Mouse (Mus musculus) lung, postnatal 36 days (tissue): Measurements from ENCODE around the gene Tnr.
A peak's percentile ranks its signal among the peaks of the same experiment; 100 is the strongest.

ENCODE experiments used
- DNase-seq: peaks from one replicate; pipeline ENCODE4 v3.0.0; 2022; ENCODE audit warnings: mixed read lengths

The Tnr gene

DNA sequence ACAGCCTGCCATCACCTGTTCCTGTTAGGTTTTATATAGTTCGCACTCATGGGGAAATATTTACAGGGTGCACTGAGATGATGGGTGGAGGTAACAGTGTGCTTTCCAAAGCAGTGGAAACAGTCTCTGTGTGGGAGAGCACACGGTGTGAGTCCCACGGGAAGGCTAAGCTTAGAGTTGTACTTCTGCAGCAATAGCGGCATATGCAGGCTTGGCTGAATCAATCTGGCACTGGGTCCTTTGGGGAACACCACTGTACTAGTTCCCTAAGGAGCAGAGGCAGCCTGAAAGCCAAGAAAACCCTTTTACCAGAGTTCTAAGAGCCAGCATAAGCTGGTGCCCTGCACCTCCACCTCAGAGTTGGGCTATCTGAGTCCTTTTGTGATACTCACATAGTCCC lies 115.8 kb downstream of the Tnr start:
- DNase-seq: no peak

DNA sequence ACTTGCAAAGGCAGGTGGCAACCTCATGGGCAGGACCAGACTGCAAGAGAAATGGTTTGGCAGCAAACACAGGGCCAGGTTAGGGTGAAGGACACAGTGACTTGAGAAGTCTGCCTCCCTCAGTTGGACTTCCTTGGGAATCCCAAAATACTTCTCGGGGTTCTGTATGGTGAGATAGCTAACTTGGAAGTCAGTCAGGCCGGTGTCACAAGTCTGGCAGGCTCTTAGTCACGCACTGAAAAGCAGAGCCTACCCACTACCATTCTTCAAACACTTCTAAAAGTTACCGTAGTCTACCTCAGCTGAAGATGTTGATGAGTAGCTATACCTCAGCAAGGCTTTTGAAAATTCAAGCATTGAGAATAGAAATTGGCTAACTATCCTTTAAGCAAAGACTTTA lies 122.2 kb downstream of the Tnr start:
- no peak for DNase-seq

DNA sequence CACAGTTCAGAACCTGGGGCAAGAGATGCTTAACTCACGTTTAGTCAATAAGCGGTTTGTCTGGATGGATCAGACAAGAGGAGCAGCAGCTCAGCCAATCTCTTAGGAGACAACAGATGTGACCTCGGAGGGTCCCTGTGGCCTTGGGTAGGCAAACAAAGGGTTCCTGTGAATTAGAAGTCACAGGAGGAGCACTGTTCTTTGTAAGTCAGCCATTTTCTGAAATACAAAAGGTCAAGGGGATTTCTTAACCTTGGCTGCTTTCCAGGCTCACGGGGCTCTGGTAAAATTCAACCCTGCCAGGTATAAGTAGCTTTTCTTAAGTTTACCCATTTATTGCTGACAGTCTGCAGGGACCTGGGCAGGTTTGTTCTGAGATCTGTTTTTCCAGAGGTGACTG lies 126.9 kb downstream of the Tnr start:
- DNase-seq: peak; percentile 9

DNA sequence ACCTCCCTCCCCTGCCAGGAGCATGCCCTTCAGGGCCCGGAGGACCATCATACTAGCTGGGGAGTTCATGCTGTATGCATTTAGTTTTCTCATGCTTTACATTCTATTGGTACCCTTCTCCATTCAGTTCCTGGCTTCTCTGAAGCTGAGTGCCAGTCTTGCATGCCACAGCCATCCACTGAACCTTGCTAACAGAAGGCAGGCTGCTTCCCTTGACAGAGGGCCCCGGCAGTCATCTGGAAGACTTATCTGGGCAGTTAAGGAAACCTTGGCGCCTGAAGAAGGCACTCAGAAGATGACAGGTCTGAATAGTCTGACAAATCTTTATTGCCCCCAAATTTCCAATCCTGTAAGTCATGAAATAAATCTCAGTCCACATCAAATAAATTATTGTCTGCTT lies 131.7 kb downstream of the Tnr start:
- DNase-seq: no peak

DNA sequence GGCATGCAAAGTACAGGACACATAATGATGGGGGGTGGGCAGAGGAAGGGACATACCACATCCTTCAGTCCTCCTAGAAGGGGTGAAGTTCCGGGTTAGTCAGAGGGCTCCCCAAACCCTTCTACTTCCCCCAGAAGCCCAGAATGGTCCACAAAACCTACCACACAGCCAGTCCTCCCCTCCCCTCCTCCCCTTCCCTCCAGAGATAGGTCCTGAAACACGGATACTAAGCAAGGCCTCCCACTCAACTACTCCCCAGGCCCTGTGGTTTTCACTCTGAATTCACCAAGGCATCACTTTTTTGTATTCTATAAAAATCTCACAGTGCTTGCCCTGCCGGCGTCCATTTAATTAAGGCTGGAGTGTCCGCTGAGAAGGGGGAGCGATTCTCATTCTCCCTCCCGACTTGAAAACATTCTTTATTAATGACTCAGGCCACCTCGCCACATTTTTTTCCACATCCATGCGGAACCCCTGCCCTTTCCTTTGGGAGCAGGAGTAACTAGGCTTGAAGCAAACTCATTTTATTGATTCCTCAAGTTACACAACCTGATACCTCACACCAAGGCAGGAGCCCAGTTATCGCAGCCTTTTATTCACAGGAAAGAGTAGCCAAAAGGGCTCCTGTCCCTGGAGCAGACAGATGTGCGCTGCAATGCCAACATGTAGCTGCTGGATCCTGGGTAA lies 134.4 kb downstream of the Tnr start:
- DNase-seq: no peak

DNA sequence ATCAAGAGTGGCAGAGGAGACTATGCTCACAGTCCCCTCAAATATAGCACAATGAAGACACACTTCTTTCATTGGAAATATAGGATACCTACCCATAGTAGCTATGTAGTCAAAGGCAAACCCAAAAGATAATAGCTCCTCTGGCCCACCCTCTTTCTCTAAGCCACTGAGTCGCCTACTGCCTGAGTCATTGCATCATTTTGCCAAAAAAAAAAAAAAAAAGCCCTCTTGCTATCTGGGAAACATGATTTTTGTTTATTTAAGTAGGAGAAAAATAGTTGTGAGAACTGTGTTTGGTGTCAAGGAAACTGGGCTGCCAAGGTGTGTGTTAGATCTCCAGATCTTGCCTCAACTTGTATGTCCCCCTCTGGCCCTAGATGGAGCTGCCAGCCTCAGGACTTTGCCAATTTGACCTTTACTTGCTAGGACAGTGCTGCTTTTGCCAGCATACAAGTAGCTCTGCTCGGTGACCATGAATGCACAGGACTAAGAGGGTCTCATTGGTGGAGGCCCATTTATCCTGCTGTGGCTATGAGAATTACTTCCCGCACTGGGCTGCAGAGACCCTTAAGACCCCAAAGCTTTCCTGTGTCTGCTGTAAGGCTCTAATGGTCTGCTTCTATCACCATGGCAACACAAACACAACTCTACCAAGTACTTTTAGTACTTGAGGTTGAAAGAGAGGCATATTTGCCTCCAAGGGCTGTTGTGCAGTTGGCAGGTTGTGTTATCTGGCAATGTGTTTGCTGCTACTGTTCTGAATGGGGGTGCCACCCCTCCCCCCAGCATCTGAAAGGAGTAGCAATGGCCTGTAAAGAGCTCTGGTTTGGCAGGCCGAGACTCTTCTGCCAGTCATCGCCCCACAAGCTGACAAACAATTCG lies 137.3 kb downstream of the Tnr start:
- DNase-seq: peak; percentile 44

DNA sequence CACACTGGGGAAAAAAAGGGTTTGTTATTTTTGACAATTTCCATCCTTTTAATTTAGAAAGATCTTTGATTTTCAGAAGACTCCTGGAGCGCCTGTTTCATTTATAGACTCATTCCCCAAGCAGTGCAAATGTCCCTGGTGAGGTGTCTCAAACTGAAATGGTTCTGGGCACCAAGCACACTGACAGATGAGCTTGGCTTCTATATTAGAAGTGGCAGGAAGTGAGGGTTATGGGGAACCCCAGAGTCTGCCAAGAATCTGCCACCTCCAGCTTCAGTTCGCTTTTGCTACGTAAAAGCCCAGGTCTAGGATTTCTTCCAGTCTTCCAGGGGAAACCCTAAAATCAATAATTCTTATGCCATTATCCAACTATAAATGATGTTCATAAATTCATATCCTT lies 140.9 kb downstream of the Tnr start:
- DNase-seq: no peak

DNA sequence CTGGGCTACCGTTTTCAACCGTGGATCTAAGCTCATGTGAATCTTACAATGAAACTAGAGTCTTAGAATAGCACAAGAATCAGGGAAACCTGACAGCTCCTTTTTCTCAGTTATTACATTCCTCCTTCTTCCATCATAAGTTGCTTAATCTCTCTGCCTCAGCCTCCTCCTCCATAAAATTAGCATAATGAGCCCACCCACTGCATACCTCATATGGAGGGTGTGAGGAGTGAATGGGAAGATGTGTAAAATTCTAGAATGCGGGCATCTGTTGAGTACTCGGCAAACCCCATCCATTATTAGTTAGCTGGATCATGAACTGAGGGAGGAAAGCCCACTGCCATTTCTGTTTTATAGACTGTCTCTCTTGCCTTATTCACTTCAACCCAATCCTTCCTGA lies 141.4 kb downstream of the Tnr start:
- no peak for DNase-seq

DNA sequence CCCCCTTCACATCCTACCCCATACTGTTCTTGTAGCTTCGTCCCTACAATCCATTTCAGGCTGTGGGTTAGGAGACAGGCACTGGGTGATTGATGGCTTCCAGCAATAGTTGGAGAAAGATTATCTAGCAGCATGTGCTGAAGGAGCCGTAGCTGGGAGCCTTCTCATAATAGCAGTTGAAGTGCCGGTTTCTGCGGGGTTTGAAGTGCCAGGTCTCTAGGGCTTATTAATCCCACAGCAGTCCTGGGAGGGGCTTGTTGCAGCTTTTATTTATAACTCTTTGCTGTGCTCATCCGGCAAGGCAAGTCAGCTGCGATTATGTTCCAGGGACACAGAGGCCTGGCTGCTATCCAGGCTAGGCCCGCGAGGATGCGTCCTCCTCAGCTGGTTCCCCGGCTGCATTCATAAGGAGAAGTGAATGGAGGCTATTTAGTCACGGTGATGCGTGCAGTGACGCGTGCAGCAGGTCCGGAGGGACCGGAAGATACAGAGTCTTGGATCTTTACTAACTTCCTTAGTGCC lies 147.1 kb downstream of the Tnr start:
- peak; percentile 64 for DNase-seq

DNA sequence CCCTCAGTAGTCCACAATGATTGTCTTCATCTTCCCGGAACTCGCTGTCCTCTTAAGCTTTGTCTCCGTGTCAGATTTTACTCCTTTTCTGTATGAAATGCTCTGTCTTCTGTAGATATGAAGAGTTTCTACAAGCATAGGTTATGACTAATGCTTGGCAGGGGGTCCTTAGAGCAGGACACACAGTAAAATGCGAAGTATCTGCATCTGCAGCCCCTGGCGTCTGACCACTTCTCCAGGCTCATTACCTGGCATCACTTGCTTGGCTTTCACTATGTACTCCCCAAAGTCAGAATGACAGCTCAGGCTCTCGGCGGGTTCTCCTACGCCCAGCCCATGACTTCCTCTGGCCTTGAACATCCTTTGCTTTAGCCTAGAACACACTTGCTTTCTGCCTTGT lies 147.6 kb downstream of the Tnr start:
- DNase-seq: no peak

DNA sequence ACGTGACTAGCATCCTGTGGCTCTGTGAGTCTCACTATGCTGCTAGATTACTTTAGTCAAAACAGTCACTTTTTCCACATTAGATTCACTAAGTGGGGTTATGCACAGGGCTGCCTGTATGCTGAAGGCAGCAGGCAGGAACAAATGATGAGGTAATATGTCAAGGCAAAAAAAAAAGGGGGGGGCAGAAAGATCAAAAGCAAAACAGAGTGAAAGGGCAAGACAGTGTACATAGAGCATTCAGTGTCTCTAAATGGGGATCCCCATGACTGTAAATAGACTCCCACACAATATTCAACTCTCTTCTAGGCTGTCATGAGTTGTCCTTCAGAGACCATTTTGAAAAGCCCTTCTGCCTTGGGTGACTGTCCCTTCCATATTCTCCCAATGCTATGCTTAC lies 150.7 kb downstream of the Tnr start:
- no peak for DNase-seq

DNA sequence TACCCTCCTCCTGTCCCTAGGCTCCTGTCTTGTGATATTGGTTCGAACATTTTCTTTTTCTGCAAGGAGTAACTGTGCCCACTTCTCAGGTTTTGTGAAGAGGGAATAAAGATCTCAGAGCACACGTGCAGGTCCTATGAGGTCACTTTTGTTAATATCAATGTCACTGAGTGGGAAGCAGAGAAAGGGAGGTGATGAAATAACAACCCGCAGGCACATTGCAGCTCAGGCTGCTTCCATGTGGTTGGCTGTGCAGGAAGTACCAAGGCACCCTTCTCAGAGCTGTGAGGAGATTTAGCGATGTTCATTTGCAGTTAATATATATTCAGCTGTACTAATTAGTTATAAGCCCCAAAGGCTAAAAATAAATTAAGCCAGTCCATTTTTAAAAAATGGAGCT lies 151.9 kb downstream of the Tnr start:
- no peak for DNase-seq

DNA sequence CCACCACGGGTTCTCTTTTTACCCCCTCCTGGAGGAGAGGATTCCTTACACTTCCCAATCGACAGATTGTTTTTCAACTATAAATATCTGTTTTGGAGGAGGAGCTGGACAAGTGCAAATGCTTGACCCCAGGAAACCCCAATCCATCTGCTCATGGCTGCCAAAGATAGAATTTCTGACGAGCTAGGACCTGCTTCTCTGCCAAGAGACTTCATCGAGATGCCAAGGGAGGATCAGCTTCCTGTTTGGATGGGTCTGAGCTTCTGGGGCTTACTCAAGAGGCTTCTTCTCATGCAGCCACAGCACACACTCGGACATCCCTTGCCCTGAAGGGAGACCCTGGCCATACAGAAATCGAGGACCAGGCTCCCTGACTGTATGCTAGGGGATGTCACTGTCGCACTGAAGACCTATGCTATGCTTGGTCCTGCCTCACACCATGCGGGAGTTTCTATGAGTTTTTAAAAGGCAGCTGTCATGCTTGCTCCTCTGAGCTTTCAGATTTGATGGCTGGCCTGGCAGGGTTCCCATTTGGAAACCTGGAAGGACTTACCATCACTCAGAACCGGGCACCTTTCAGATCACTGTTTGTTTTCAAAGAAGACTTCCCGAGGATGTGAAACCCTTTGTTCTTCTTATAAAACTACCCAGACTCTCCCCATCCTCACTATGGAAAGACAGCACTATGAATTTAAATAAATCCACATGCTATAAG lies 154.8 kb downstream of the Tnr start:
- peak; percentile 37 for DNase-seq

DNA sequence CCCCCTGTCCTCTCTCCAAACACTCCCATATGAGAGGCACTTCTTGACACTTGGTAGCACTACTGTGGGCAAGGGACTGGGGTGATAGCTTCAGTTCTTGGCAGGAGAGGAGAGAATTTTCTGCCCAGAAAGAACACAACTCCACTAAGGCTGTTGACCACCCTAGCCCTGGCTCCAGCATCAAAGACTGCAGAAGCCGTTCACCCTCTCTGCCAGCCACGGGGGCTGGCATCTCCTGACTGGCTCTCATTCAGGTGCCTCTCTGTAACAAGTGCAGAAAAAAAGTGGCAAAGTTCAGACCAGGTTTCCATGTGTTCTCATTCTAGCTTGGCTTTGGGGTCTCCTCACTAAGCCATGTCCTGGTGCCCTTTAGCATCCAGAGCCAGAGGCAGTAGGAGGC lies 157.7 kb downstream of the Tnr start:
- no peak for DNase-seq

DNA sequence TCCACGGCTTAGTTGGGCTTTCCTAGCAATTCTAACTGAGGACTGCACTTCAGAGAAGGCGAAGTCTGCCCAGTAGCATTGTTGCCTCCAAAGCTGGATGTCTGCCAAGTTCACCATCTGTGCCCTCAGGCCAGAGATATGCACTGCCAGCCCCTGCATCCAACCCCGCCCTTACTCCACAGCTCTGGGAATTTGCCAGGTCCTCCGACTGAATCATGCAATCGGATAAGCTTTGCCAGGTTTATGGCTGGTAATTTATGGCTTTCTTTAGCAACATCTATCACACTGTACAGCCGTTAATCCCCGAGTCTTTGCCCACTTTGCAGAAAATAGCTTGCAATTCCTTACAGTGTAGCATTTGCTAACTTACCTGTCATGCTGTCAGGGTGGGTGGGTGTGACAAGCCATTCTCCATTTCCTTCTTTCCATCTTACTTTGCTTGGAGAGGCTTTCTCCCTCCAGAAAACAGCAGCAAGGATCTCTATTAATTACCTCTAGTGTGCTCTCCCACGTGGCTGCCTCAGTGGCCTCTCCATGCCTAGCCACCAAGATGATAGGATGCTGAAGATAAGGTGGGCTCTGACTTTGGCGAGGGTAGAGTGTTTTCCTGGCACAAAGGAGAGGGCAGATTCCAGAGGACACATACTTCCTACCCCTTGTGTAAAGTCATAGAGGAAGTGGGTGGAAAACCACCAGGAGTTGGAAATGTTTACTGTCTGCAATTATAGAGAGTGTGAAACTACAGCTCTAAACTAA lies 163.1 kb downstream of the Tnr start:
- peak; percentile 73 for DNase-seq

DNA sequence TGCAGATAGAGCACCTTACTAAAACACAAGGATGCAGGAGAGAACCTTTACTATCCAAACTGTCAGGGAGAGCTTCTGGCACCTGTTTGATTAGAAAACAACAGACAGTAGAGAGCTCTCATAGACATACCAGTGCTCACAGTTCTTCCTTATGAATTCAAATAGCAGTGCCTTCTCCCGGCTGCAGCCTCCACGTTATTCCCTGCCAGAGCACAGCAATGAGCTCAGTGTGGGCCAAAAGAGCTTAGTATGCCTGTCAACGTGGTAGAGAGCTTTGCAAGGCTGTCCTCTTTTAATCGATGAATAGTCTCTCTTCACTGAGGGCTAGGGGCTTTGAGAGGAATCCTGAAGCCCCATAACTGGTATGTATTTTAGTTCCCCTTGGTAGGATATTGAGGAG lies 173.1 kb downstream of the Tnr start:
- no peak for DNase-seq

DNA sequence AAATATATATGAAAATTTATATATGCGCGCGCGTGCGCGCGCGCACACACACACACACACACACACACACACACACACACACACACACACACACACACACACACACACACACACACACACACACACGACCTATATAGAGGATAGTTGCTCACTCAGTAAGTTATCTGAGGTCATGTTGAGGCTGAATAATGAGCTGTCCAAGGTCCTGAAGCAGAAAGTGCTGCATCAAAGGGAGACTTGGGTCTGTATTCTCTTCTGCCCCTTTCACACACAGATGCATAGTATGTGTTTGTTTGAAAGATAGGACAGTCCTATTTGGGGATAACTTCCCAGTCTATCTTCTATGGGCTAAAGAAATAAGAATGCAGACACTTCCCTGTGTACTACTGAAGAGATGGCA lies 178.5 kb downstream of the Tnr start:
- DNase-seq: peak; percentile 22

DNA sequence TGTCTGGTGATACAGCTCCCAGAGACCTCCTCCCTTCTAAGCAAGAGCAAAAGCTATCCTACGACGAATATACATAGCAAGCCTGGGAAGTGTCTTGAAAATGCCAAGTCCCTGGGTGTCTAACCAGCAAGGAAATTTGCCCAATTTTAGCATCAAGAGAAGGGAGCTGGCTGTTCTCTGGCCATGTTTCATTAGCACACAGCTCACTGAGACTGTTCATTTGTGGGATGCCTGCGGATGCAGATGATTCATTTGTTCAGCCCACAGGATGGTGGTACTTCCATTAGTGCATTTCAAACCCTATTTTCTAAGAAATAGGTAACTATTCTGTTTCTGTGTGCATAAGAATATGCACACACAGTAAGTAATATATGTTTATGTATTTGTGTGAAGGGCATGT lies 181.4 kb downstream of the Tnr start:
- no peak for DNase-seq

DNA sequence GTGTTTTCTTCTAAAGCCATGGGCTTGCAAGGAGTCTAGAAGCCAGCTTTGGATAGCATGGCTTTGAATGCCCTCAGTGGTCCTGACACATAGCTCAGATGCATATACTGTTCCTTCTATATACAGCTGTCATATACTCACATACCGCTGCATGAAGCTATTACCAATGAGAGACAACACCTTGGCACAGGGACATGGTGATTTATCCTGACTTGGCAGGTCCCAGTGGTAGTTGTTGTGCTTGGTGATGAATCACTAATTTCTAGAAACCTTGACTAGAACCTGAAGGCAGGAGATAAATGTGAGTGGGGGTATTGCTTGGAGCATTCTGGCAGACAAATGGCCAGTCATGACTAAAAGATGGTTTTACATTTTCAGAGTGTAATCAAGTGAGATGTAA lies 192.7 kb downstream of the Tnr start:
- no peak for DNase-seq

DNA sequence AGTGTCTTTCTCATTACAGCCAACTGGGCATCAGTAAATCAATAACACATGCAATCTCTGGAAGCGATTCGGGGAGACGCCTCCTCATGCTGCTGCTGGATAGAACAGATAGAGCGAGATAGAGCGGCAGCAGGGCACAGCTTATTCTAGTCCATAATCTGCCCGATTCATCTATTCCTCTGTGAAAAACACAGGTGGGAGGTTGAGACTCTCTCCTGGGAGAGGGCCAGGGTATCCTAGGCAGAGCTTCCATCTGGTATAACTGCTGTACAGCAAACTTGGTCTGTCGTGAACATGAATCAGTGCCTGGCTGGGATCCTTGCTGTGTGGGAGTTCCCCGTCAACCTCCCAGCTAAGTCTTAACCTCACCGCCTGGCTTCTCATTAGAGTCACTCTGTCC lies 193.4 kb downstream of the Tnr start:
- DNase-seq: no peak

DNA sequence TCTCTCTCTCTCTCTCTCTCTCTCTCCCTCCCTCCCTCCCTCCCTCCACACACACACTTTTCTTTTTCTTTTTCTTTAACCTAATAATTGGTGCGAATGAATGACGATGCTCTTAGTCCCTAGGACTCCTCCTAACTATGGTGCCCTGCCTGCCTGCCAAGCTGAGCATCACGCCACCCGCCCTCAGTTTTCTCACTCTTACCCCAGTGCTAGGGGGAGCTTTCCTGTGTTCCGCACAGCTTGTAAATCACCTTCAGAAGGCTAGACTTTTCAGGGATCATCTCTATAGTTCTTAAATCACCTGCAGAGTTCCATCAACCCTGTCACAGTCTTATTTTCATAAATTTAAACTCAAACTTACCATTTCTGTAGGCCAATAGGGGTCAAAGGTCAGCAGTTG lies 200.2 kb downstream of the Tnr start:
- no peak for DNase-seq

DNA sequence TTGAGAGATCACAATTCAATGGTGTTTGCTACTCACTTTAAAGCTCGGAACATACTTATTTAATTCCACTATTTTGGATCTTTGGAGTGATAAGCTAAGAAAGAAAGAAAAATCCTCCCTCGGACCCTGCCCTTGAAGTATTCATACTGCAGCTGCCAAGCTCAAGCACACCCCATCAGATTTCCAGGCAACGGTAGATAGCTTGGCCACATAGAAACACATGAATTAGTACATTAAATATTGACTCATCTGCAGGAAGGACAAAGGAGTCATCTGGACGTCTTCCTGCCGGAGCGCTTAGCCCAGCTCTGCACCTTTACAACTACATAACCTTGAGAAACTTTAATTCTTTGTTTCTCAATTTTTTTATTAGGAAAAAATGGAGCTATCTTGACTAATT lies 205.7 kb downstream of the Tnr start:
- no peak for DNase-seq

DNA sequence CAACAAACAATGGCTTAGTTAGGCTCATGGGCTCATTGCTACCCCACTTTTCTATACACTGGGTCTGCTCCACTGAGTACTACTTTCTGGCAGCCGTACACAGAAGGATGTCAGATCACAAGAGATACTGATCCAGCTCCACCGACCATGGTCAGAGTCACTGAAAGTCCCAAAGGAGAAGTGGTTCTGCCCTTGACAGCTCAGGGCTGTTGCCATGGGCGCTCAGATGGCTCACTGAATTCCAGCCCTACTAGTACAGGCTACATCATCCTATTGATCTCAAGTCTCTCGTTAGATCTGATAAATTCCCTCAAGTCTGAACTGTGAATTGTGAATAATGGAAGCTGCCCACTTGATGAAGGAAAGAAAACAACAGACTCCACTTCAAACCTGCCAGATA lies 207.3 kb downstream of the Tnr start:
- DNase-seq: no peak
